Comparison of ENCODE assay signal across 8 mouse cellular contexts in genomic region chr7:70348064-70348976, GRCm38 (mm10). TPM values are rescaled to one million over a fixed set of nuclear protein-coding genes. Genes with fewer than 3 reads are reported as not detected.
DNase-seq lines count a peak whose midpoint lies in the region; ATAC-seq and TF ChIP-seq lines count a peak whose summit lies in the region.

No protein-coding gene starts in this region.

- peak overlapping the region; percentile 97 for H3K27ac ChIP-seq in lung, embryonic 14.5 days (ENCODE audit: low read depth)
- H3K27ac ChIP-seq in hindbrain, embryonic 10.5 days: peak overlapping the region; percentile 98
- H3K27ac ChIP-seq in limb, embryonic 14.5 days (replicated peaks; ENCODE audit: low read depth, low read length): peak overlapping the region; percentile 45; the same call in 1 of the 2 replicates
- peak overlapping the region; percentile 74 for H3K27ac ChIP-seq in stomach, embryonic 15.5 days

- H3K4me1 ChIP-seq in lung, embryonic 14.5 days (ENCODE audit: insufficient read depth): peaks cover 38% of the 10 kb centered on the region
- H3K4me1 ChIP-seq in hindbrain, embryonic 10.5 days (replicated peaks): peaks cover 91% of the 10 kb centered on the region
- peaks cover 40% of the 10 kb centered on the region for H3K4me1 ChIP-seq in limb, embryonic 14.5 days (ENCODE audit: control insufficient read depth, insufficient read depth, low read length)
- peaks cover 25% of the 10 kb centered on the region for H3K4me1 ChIP-seq in stomach, embryonic 15.5 days

- no peaks in the 10 kb centered on the region for H3K9me3 ChIP-seq in lung, embryonic 14.5 days (ENCODE audit: low read depth, low read length)
- no peaks in the 10 kb centered on the region for H3K9me3 ChIP-seq in hindbrain, embryonic 10.5 days
- no peaks in the 10 kb centered on the region for H3K9me3 ChIP-seq in limb, embryonic 14.5 days (ENCODE audit: control insufficient read depth, low read length)
- H3K9me3 ChIP-seq in stomach, embryonic 15.5 days: no peaks in the 10 kb centered on the region

- peak overlapping the region; percentile 95 for H3K9ac ChIP-seq in lung, embryonic 14.5 days
- H3K9ac ChIP-seq in limb, embryonic 14.5 days (ENCODE audit: low read depth, low read length, severe bottlenecking): peak overlapping the region; percentile 29
- H3K9ac ChIP-seq in stomach, embryonic 15.5 days: no peak overlapping the region

- TF ChIP-seq POLR2A in limb, embryonic 14.5 days (IDR thresholded peaks at IDR 0.05; ENCODE audit: borderline replicate concordance, extremely low read depth, insufficient read depth, insufficient read length): no peak

- H3K4me2 ChIP-seq in lung, embryonic 14.5 days: peak overlapping the region; percentile 77
- peak overlapping the region; percentile 35 for H3K4me2 ChIP-seq in limb, embryonic 14.5 days (replicated peaks; ENCODE audit: low read depth, low read length, severe bottlenecking)
- H3K4me2 ChIP-seq in stomach, embryonic 15.5 days: peak overlapping the region; percentile 71

- peak overlapping the region; percentile 59 for H3K4me3 ChIP-seq in lung, embryonic 14.5 days (ENCODE audit: low read depth, low read length)
- H3K4me3 ChIP-seq in hindbrain, embryonic 10.5 days: peak overlapping the region; percentile 93
- 0 out of 2 replicates have a peak overlapping the region, but pooled peaks have one; percentile 6 for H3K4me3 ChIP-seq in limb, embryonic 14.5 days (replicated peaks; ENCODE audit: low read length)
- peak overlapping the region; percentile 14; the same call in 1 of the 2 replicates for H3K4me3 ChIP-seq in stomach, embryonic 15.5 days (replicated peaks)

- no peak for ATAC-seq in lung, embryonic 14.5 days (ENCODE audit: insufficient read depth)
- ATAC-seq in limb, embryonic 14.5 days (ENCODE audit: low FRiP score, low read depth): no peak
- no peak for ATAC-seq in stomach, embryonic 15.5 days (ENCODE audit: insufficient read depth, low FRiP score, low read depth)

- TF ChIP-seq CTCF in lung, embryonic 14.5 days (IDR thresholded peaks at IDR 0.05; ENCODE audit: low read depth): no peak

- H3K36me3 ChIP-seq in lung, embryonic 14.5 days (ENCODE audit: insufficient read depth): peaks cover 55% of the 10 kb centered on the region
- H3K36me3 ChIP-seq in hindbrain, embryonic 10.5 days: no peaks in the 10 kb centered on the region
- H3K36me3 ChIP-seq in limb, embryonic 14.5 days (ENCODE audit: control insufficient read depth, insufficient read depth, low read length): peaks cover 3% of the 10 kb centered on the region; the same call in 1 of the 2 replicates
- H3K36me3 ChIP-seq in stomach, embryonic 15.5 days: no peaks in the 10 kb centered on the region

- no peaks in the 10 kb centered on the region for H3K27me3 ChIP-seq in lung, embryonic 14.5 days (ENCODE audit: insufficient read depth, low read length)
- H3K27me3 ChIP-seq in hindbrain, embryonic 10.5 days (ENCODE audit: insufficient read depth, poor library complexity, severe bottlenecking): peaks cover 67% of the 10 kb centered on the region
- H3K27me3 ChIP-seq in limb, embryonic 14.5 days (ENCODE audit: control insufficient read depth, insufficient read depth, low read length): peaks cover 43% of the 10 kb centered on the region
- H3K27me3 ChIP-seq in stomach, embryonic 15.5 days (replicated peaks): no peaks in the 10 kb centered on the region

- peak; percentile 67 for DNase-seq in lung, embryonic 14.5 days
- no peak for DNase-seq in lung, postnatal 4 days
- DNase-seq in hindbrain, embryonic 10.5 days (ENCODE audit: low spot score): peak; percentile 53
- peak; percentile 3 for DNase-seq in limb, embryonic 14.5 days (ENCODE audit: low spot score)
- DNase-seq in cerebellum, adult 11 months: no peak
- DNase-seq in layer of hippocampus, adult 18-20 months (ENCODE audit: low spot score in 2 of 2): no peak
- DNase-seq in spleen, adult 18-20 months: no peak

- WGBS in lung, embryonic 14.5 days: 16% methylated on average over 30 of the region's 30 CpGs
- 4% methylated on average over 30 of the region's 30 CpGs for WGBS in hindbrain, embryonic 10.5 days
- WGBS in limb, embryonic 14.5 days: 19% methylated on average over 30 of the region's 30 CpGs
- WGBS in stomach, embryonic 15.5 days: 29% methylated on average over 30 of the region's 30 CpGs

RNA-seq across cellular contexts. Expression of gene Nr2f2, which starts 18.2 kb away (rescaled TPM):
- 142 and 146 TPM in 2 replicates for polyA plus RNA-seq in lung, embryonic 14.5 days (2014; fragmentation: Nextera tagmentation; extraction: Ambion mirVana)
- 83.4 and 86.4 TPM in 2 replicates for polyA plus RNA-seq in hindbrain, embryonic 10.5 days (2016; fragmentation: Nextera tagmentation; extraction: Ambion mirVana)
- 80.2 and 134 TPM in 2 replicates for polyA plus RNA-seq in limb, embryonic 14.5 days (2012; rRNA removed)
- polyA plus RNA-seq in limb, embryonic 14.5 days (2014; fragmentation: Nextera tagmentation; extraction: Ambion mirVana): 54.7 and 60.8 TPM in 2 replicates
- 66.9 and 72.6 TPM in 2 replicates for polyA plus RNA-seq in stomach, embryonic 15.5 days (2015; fragmentation: Nextera tagmentation; extraction: Ambion mirVana)
- 10 to 100 TPM; 40.8 to 55.2 TPM for total RNA-seq in layer of hippocampus, adult 18-20 months (2021)

Comparison
In these comparisons a context has a peak if more than half of its experiments do, and no peak if none do; other contexts are left out.
1. DNase-seq: peak in lung, embryonic 14.5 days (single experiment), hindbrain, embryonic 10.5 days (single experiment) and limb, embryonic 14.5 days (single experiment); none in lung, postnatal 4 days (0 of 2), cerebellum, adult 11 months (single experiment), layer of hippocampus, adult 18-20 months (0 of 2) and spleen, adult 18-20 months (0 of 2).
2. H3K27ac ChIP-seq: peak in every context shown above with its lines; median percentile 98 in hindbrain, embryonic 10.5 days; 97 in lung, embryonic 14.5 days; 74 in stomach, embryonic 15.5 days; 45 in limb, embryonic 14.5 days.
3. H3K4me3 ChIP-seq: peak in every context shown above with its lines; median percentile 93 in hindbrain, embryonic 10.5 days; 59 in lung, embryonic 14.5 days; 14 in stomach, embryonic 15.5 days; 6 in limb, embryonic 14.5 days.
4. Peak in every context shown above with its lines, with median percentiles within 50 percentile points of each other: H3K4me2 ChIP-seq.